Mouse (Mus musculus): ENCODE results near the gene Cdcp2. TPM values are rescaled to one million over a fixed set of nuclear protein-coding genes. Genes with fewer than 3 reads are reported as not detected.

Cdcp2 gene
- not detected for polyA plus RNA-seq (2015; fragmentation: Illumina TruSeq; extraction: RNeasy Lipid Tissue Mini Kit (QIAGEN cat#74804); ENCODE audit: insufficient read depth, low read depth, low replicate concordance)

DNA sequence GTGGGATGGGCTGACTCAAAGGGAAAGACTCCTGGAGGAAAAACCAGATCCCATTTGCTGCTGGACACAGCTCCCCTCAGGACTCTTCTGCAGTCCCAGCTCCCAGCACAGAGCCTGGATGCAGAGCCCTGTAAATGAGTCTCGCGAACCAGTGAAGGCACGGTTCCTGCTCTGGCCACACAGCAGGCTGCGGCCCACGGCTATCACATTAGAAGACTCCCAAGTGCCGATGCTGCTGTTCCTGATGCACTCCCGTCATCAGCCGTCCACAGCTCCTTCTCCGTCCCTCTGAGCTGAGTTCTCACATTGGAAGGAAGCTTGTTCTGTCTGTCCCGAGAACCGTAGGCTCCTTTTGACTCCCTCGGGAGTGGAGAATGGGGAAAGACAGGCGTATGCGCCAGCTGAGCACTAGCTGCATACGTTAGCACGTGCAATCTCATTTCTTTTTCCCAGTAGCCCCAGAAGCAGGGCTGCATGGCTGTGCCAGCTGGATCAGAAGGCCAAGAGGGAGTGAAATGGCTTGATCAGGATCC, at the start of gene Cdcp2:
Gene Cdcp2, plus strand, starts transcription at position 51 of the 533 bp plus-strand sequence.

DNA sequence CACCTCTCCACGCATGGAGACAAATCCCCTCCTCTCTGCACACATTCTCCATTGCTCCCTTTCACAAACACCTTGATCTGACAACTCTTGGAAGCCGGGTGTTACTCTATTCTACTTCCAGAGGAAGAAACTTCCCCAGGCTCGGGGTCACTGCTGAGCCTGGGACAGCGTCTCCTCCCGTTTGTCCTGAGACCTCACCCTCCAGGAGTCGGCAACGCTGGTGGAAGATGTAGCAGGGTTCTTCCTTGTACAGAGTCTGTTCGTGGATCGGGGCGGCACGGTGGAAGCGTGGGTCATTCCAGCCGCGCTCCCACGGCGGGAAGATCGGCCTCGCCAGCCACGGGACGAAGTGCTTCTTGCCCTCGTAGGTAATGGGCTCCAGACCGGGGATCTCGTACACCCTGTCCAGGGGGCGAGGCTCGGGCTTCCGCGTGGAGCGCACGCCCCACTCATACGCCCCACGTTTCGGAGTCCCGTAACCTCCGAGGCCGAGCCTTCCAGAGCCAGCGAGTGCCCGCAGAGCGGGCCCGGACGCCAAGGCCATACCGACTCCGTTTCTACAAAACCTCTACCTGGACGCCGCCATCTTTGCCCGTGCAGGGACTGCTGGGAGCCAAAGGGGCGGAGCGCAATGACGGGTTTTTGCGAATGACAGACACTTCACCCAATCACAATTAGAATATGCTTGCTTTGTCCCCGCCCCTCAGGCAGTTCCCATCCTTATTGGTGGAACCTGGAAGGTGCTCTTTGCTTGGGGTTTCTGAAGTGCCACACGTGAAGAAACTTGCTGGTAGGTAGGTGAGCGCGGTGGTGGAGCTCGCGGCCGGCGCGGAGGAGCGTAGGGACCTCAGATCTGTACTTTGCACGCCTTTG, 30.2 kb upstream of the Cdcp2 start, which contains the start of the genes Mrpl37 and Cyb5rl:
Gene Mrpl37, minus strand, starts transcription at position 617 of the 873 bp plus-strand sequence.
Gene Cyb5rl, plus strand, starts transcription at position 737 of the 873 bp plus-strand sequence.

Other genes with a start within 250 kb of the Cdcp2 start
- gene Ssbp3, start 186.2 kb upstream of the Cdcp2 start, polyA plus RNA-seq (2015; fragmentation: Illumina TruSeq; extraction: RNeasy Lipid Tissue Mini Kit (QIAGEN cat#74804); ENCODE audit: insufficient read depth, low read depth, low replicate concordance), result 16.3 TPM
- gene Mrpl37, start 30.0 kb upstream of the Cdcp2 start, polyA plus RNA-seq (2015; fragmentation: Illumina TruSeq; extraction: RNeasy Lipid Tissue Mini Kit (QIAGEN cat#74804); ENCODE audit: insufficient read depth, low read depth, low replicate concordance), result 26.9 TPM
- gene Cyb5rl, start 29.9 kb upstream of the Cdcp2 start, polyA plus RNA-seq (2015; fragmentation: Illumina TruSeq; extraction: RNeasy Lipid Tissue Mini Kit (QIAGEN cat#74804); ENCODE audit: insufficient read depth, low read depth, low replicate concordance), result 5.2 TPM
- gene Tmem59, start 81.5 kb downstream of the Cdcp2 start, polyA plus RNA-seq (2015; fragmentation: Illumina TruSeq; extraction: RNeasy Lipid Tissue Mini Kit (QIAGEN cat#74804); ENCODE audit: insufficient read depth, low read depth, low replicate concordance), result 85.4 TPM
- 3.5 TPM for gene Tceanc2, start 82.2 kb downstream of the Cdcp2 start, polyA plus RNA-seq (2015; fragmentation: Illumina TruSeq; extraction: RNeasy Lipid Tissue Mini Kit (QIAGEN cat#74804); ENCODE audit: insufficient read depth, low read depth, low replicate concordance)
- not detected for gene Ldlrad1, start 112.3 kb downstream of the Cdcp2 start, polyA plus RNA-seq (2015; fragmentation: Illumina TruSeq; extraction: RNeasy Lipid Tissue Mini Kit (QIAGEN cat#74804); ENCODE audit: insufficient read depth, low read depth, low replicate concordance)
- gene Lrrc42, start 156.6 kb downstream of the Cdcp2 start, polyA plus RNA-seq (2015; fragmentation: Illumina TruSeq; extraction: RNeasy Lipid Tissue Mini Kit (QIAGEN cat#74804); ENCODE audit: insufficient read depth, low read depth, low replicate concordance), result 9.3 TPM
- gene Hspb11, start 156.7 kb downstream of the Cdcp2 start, polyA plus RNA-seq (2015; fragmentation: Illumina TruSeq; extraction: RNeasy Lipid Tissue Mini Kit (QIAGEN cat#74804); ENCODE audit: insufficient read depth, low read depth, low replicate concordance), result 1.7 TPM
- 2.3 TPM for gene Dio1, start 210.3 kb downstream of the Cdcp2 start, polyA plus RNA-seq (2015; fragmentation: Illumina TruSeq; extraction: RNeasy Lipid Tissue Mini Kit (QIAGEN cat#74804); ENCODE audit: insufficient read depth, low read depth, low replicate concordance)
- 20.8 TPM for gene Yipf1, start 217.5 kb downstream of the Cdcp2 start, polyA plus RNA-seq (2015; fragmentation: Illumina TruSeq; extraction: RNeasy Lipid Tissue Mini Kit (QIAGEN cat#74804); ENCODE audit: insufficient read depth, low read depth, low replicate concordance)